Mouse (Mus musculus) frontal cortex, postnatal 36 days (tissue): Measurements from ENCODE around the gene Sstr4.

Experiments used
- DNase-seq, 2 experiments: peaks; one replicate each; pipeline ENCODE4 v3.0.0; 2022; ENCODE audit warnings: low spot score in 2 of 2

Sstr4 gene

DNA sequence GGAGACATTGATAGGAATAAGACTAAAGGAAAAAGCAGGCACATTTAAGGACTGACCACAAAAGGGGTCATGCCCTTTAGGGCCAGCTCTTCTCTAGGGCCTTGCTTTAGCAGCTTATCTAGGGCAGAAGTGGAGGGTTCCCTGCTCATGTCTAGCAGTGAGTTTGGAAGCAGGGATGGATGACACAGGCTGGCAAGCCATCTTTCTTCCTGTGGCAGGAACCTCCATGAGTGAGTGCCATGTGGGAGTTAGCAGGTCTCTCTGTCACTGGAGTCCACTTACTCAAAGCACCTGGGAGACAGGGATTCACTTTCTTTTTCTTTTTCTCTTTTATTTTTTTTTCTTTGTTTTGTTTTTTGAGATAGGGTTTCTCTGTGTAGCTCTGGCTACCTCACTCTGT lies 1.3 kb upstream of the Sstr4 start:
- no peak for DNase-seq

GRCm38 (mm10) chr2:148396209-148396608 lies 1.1 kb downstream of the Sstr4 start:
- peak in 1 of 2 experiments; percentile 49 for DNase-seq

- DNase-seq = peak in 1 of 2 experiments; percentile 27
Observed at GRCm38 (mm10) chr2:148397015-148397783, 2.1 kb downstream of the Sstr4 start.

DNA sequence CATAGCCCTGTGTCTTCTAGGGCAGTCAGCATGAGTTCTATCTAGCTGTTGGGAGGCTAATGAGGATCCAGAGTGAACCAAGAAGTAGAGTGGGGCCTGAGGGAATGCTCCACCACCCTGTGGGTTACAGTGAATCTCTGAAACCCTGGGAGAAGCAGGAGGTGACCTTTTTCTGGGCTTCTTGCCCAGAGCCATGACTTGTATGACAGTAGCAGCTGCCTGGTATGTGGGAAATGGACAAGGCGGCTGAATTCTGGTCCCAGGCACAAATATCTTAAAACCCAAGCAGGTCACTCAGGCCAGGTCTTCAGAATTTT lies 2.6 kb downstream of the Sstr4 start:
- no peak for DNase-seq

- DNase-seq = no peak
Observed at GRCm38 (mm10) chr2:148398901-148399685, 3.9 kb downstream of the Sstr4 start.

DNA sequence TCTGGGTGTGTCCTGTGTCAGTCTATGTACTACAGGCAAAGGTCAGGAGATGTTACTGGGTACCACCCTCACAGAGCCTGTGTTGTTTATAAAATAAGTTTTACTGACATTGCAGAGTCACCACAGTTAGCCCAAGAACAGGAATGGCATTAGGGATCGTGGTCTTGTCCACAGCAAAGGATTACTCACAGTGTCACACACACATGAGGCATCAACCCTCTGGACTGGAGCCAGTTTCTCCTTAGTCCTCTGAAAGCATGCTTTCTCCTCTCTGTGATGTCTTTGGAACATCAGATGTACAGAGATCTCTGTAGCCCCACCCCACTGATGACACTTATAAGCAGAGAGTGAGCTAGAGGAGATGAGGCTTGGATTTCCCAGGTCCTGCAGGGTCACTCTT lies 7.1 kb downstream of the Sstr4 start:
- DNase-seq = no peak

DNA sequence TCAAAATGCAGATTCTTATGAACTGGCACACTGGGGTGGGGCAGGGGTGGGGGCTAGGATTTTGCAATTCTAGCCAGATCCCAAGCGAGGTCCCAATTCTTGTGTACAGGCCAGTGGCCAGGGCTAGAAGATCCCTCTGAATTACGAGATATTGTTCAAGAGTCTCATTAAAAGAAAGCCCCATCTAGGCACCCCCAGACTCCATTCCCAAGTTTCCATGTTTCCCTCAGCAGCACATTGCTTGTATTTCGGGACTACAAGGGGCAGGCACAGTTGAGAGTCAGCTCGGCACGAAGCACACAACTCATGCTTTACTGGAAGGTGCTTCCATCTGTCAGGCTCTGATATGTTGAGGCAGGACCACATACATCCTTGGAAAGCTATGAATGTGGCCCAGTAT lies 9.8 kb downstream of the Sstr4 start:
- no peak for DNase-seq

DNA sequence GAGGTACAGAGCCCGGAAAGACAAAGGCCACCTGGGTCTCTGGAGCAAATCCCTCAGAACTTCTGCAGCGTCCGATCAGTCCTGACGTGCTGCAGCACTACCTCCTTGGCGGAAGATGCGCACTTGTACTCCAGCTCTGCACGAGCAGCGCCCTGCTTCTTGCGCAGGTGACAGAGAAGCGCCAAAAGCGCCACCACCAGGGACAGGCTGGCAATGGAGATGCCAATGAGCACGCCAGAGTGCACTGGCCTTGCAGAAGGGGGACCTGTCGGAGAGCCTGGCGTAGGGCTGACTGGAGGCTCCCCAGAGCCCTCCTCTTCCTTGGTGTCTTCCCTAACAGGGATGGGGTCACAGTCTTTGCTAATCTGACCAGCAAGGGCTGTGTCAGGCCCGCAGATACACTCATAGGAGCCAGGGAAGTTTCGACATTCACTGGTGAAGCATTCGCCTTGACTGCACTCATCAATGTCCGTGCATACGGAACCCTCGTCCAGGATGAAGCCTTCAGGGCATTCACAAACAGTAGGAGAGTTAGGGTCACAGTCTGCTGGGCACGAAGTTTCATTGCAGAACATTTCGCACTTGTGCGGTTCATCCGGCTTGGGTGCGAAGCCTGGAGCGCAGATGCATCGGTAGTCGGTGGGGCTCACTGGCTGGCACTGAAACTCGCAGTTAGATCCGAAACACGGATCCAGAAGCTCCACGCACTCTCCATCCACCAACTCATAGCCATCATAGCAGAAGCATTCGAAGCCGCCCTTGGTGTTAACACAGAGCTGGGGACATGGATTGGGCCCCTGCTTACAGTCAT lies 11.2 kb downstream of the Sstr4 start:
- peak in 1 of 2 experiments; percentile 17 for DNase-seq

- no peak for DNase-seq
Observed at GRCm38 (mm10) chr2:148406971-148407869, 12.1 kb downstream of the Sstr4 start.

DNA sequence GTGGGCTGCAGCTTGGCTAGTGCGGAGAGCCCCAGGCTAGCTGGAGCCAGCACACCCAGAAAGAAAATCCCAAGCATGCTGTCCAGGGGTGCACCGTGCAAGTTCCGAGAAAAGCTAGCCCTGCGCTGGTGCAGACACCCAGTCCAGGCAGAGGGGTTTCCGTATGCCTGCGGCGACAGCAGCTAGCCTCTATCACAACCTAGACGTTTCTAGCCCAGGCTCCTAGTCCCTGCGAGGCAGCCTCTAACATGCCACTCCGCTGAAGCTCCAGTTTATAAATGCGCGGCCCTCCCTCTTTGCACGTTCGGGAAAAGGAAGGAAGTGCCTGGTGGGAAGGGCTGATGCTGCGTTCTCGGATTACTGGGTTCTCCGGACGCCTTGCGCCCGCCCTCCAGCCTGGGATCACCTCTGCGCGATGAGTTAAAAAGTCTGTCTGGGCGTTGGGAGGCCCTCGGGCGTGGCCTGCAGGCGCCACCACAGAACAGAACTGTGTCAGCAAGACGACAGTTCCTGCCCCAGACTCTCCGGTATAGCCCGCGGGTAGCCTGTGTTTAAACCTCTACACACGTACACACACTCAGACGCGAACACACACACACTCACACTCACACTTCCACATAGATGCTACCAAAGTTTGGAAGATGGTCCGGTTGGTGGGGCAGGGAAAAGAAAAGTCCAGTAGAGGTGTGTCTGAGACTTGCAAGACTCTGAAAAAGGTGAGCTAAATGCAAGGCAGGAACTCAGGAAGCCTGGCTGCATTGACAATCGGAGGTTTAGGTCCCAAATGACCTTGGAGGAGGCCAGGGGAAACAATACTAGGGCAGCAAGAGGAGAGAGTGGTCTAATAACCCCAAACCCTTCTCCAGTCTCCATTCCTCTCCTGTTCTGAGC lies 13.0 kb downstream of the Sstr4 start, which contains the start of gene Thbd:
Thbd (minus strand) TSS at position 319 of the 891 bp plus-strand sequence.
- no peak for DNase-seq

DNA sequence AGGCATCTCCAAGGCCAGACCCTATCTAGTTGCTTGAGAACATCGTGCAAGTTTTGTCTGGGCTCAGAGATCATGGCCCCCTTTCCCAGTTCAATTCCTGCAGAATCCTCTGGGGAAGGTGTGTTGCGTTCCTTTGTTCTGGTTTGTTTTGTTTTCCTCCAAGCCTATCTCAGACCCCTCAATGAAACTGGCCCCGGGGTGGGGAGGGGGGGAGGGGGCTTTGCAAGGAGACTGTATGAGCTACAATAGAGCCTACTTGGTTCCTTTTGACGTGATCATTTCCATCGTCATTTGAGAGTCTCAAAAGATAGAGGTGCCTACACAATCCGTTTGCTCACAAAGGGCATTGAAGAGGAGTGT lies 13.6 kb downstream of the Sstr4 start:
- DNase-seq = no peak

- DNase-seq = peak; percentile 67 to 79
Observed at GRCm38 (mm10) chr2:148409141-148409540, 14.0 kb downstream of the Sstr4 start.

GRCm38 (mm10) chr2:148409821-148410220 lies 14.7 kb downstream of the Sstr4 start:
- DNase-seq = no peak

DNA sequence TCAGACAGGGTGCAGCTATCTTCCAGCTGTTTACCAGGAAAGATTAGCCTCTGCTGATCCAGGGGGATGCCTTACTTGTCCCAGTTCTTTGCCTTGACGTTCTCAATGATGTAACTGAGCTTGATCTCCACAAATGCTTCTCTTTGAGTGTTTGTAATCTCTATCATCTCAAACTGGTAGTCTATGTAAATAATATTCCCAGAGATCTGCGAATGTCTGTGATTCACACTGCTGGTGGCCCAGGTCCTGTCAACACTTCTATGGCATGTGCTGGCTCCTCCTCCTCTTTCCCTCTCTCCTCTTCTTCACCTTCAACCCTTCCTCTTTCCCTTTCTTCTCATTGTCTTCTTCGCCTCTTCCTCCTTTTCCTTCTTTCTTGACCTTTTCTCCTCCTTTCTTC lies 24.0 kb downstream of the Sstr4 start:
- no peak for DNase-seq

DNA sequence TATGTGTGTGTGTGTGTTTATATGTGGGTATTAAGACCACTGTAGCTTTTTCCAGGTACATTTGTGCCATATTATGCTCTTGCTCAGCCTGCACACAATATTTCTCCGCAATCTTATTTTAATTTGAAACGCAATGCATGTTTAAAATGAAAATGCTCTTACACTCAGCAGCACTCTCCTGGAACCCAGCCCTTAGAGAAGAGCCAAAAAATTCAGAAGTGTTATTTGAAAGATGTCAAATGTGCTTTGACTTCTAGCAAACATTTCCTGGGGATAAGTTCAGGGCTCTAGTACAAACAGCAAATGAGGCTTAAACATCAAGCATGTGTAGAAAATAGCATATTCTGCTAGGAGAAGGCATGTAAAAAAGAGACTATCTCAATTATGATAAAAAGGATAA lies 24.6 kb downstream of the Sstr4 start:
- DNase-seq = no peak

DNA sequence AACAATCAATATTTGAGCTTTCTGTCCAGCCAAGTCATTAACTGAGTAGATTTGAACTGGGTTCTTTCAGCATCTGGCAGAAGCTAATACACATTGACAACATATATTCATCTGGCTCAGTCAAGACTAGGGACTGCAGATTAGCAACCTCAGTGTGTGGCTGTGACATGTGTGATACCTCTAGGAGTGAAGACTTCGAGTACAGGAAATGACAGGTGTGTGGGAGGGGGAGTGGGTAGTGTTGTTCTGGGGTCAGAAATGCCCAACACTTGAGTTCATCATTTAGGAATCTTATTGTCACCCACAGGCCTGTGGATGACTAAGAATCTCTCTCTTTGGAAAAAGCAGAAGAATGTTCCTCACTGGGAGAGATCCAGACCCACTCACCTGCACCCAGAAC lies 26.0 kb downstream of the Sstr4 start:
- no peak for DNase-seq

DNA sequence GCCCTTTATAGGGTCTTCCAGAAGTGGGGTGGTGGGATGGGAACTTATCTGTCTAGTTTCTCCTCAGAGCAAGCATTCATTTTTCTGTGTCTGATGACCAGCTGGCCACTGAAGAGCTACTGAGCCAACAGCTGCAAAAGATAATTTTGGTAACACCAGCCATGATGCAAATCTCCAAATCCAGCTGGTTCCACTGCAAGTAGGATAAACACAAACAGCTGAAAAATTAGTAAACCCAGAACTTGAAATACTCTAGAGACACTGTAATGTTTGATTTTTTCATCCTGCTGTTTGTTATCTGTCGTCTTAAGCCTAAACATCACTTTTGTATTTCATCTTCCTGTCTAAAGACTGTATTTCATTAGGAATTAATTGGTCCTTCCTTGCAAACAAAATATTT lies 26.6 kb downstream of the Sstr4 start:
- no peak for DNase-seq

DNA sequence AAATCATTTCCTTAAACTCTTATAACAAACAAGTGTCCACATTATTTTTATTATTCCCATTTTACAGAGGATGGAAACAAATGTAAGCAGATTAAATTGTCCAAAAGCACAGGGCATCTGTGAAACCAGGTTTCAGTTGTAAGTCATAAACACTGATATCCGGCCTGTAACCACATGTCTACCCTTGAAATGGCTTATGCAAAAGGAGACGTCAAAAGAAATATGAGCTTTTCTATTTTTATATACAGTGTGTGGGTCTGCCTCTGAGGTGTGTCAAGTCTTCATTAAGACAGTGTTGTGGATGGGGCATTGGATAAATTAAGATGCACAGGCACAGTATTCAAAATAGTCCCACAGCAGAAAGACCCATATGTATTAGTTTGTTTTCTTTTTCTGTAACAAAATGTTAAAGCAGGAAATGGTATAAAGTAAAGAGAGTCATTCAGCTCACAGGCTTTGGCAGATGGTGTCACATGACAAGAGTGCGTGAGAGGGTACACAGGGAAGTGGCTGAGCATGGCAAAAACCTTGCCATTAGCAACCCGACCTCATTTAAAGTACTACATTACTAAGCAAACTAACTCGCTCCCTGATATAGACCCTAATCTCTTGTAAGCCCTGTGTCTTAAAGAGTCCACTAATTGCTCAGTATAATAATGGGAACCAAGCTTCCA lies 30.7 kb downstream of the Sstr4 start:
- no peak for DNase-seq

DNA sequence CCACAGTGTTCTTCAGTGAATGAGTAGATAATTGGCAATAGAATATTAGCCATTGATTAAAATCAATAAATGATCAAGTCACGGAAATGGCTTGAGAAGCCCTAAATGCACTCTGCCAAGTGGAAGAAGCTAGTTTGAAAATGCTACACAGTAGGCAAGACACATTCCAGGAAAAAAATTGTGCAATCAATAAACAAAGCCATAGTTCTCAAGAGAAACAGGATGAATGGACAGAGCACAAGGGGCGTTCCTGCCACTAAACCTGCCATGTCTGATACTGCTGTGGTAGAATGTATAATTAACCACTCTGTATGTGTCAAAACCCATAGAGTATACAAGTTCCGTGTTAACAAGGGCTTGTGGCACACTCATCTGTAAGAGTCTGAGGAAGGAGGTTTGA lies 32.4 kb downstream of the Sstr4 start:
- DNase-seq = no peak

DNA sequence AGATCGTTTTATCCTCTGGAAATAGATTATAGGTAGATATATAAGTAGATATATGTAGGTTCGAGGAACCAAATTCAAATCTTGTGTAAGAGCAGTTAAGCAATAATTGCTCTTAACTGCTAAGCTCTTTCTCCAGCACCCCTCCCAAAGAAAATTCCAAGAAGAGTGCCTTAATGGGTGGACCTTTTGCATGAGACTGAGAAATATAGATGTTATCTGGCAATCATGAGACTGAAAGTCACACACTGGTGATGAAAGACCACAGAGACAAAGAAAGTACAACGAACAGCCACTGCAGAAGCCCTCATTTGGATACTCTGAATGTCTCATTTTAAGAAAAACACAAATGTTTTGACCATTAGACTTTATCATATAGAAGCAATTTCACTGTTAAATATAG lies 33.4 kb downstream of the Sstr4 start:
- no peak for DNase-seq
